Mouse (Mus musculus): Measurements from ENCODE around the gene Dpy19l3. TPM values are rescaled to one million over a fixed set of nuclear protein-coding genes. Genes with fewer than 3 reads are reported as not detected.

Gene Dpy19l3
- 37.2 and 42.7 TPM in 2 replicates for polyA plus RNA-seq (2015; fragmentation: Nextera tagmentation; extraction: Ambion mirVana)

GRCm38 (mm10) chr7:35754033-35754885 lies at the start of gene Dpy19l3:
Dpy19l3 (minus strand) TSS chr7:35754454.
- Histone ChIP-seq H3K36me3 (peaks cover 12% of the 10 kb centered on the region), H3K4me3 (replicated peaks) (peak within 1 kb of the TSS; percentile 91), H3K4me2 (replicated peaks) (peak within 1 kb of the TSS; percentile 98), H3K4me1 (replicated peaks) (peaks cover 18% of the 10 kb centered on the region), H3K9me3 (no peaks in the 10 kb centered on the region), H3K27me3 (peaks cover 4% of the 10 kb centered on the region; the same call in 1 of the 2 replicates), H3K27ac (peak within 1 kb of the TSS; percentile 69), H3K9ac (replicated peaks) (peak within 1 kb of the TSS; percentile 83)
- ATAC-seq, result peak; percentile 98
- WGBS, result under 1% methylated on average over 70 of the region's 70 CpGs

- Histone ChIP-seq H3K4me3 (replicated peaks) (peak within 1 kb of the TSS; percentile 79), H3K36me3 (peaks cover 23% of the 10 kb centered on the region), H3K27ac (peak within 1 kb of the TSS; percentile 91), H3K27me3 (no peaks in the 10 kb centered on the region), H3K9me3 (no peaks in the 10 kb centered on the region), H3K9ac (replicated peaks) (peak within 1 kb of the TSS; percentile 91), H3K4me1 (replicated peaks) (peaks cover 17% of the 10 kb centered on the region), H3K4me2 (replicated peaks) (peak within 1 kb of the TSS; percentile 72)
- WGBS, result 21% methylated on average over 25 of the region's 26 CpGs
- peak; percentile 95 for ATAC-seq
These were observed 48.8 kb upstream of the Dpy19l3 start, which contains the start of gene Zfp507 for GRCm38 (mm10) chr7:35802906-35803595. Zfp507 (minus strand) TSS chr7:35803003.

GRCm38 (mm10) chr7:35802201-35802905 lies 48.1 kb upstream of the Dpy19l3 start:
- Histone ChIP-seq H3K4me3 (replicated peaks) (peak overlapping the region; percentile 79), H3K9ac (replicated peaks) (peak overlapping the region; percentile 91), H3K27ac (peak overlapping the region; percentile 91), H3K9me3 (no peaks in the 10 kb centered on the region), H3K4me1 (replicated peaks) (peaks cover 17% of the 10 kb centered on the region), H3K4me2 (replicated peaks) (peak overlapping the region; percentile 72), H3K36me3 (peaks cover 30% of the 10 kb centered on the region), H3K27me3 (no peaks in the 10 kb centered on the region)
- ATAC-seq, result peak; percentile 92
- WGBS, result under 1% methylated on average over 49 of the region's 49 CpGs

- no peaks in the 10 kb centered on the region for H3K27me3 ChIP-seq
- H3K27ac ChIP-seq, result no peak overlapping the region
- H3K9me3 ChIP-seq, result no peaks in the 10 kb centered on the region
- peaks cover 88% of the 10 kb centered on the region for H3K36me3 ChIP-seq
- H3K4me1 ChIP-seq (replicated peaks), result peaks cover 17% of the 10 kb centered on the region
- no peak for ATAC-seq
- no peak overlapping the region for H3K4me3 ChIP-seq (replicated peaks)
- H3K4me2 ChIP-seq (replicated peaks), result no peak overlapping the region
- 70% methylated on average over 7 of the region's 7 CpGs for WGBS
- H3K9ac ChIP-seq (replicated peaks), result no peak overlapping the region
These were observed 41.9 kb upstream of the Dpy19l3 start for GRCm38 (mm10) chr7:35796123-35796522.

GRCm38 (mm10) chr7:35794145-35794664 lies 40.0 kb upstream of the Dpy19l3 start:
- 89% methylated on average over 12 of the region's 12 CpGs for WGBS
- no peak overlapping the region for H3K4me2 ChIP-seq (replicated peaks)
- H3K36me3 ChIP-seq, result peaks cover 95% of the 10 kb centered on the region
- ATAC-seq, result no peak
- no peak overlapping the region for H3K27ac ChIP-seq
- H3K9me3 ChIP-seq, result no peaks in the 10 kb centered on the region
- H3K9ac ChIP-seq (replicated peaks), result 0 out of 2 replicates have a peak overlapping the region, but pooled peaks have one; percentile 19
- no peaks in the 10 kb centered on the region for H3K27me3 ChIP-seq
- H3K4me3 ChIP-seq (replicated peaks), result no peak overlapping the region
- H3K4me1 ChIP-seq (replicated peaks), result peaks cover 11% of the 10 kb centered on the region; the same call in 1 of the 2 replicates

- no peak overlapping the region for H3K4me3 ChIP-seq (replicated peaks)
- no peak for ATAC-seq
- no peak overlapping the region for H3K9ac ChIP-seq (replicated peaks)
- no peaks in the 10 kb centered on the region for H3K9me3 ChIP-seq
- WGBS, result 94% methylated on average over 12 of the region's 12 CpGs
- no peak overlapping the region for H3K27ac ChIP-seq
- H3K4me2 ChIP-seq (replicated peaks), result no peak overlapping the region
- no peaks in the 10 kb centered on the region for H3K27me3 ChIP-seq
- H3K4me1 ChIP-seq (replicated peaks), result peaks cover 11% of the 10 kb centered on the region; the same call in 1 of the 2 replicates
- H3K36me3 ChIP-seq, result peaks cover 93% of the 10 kb centered on the region
These were observed 38.0 kb upstream of the Dpy19l3 start for GRCm38 (mm10) chr7:35792150-35792848.

- no peak overlapping the region for H3K4me2 ChIP-seq (replicated peaks)
- H3K4me1 ChIP-seq (replicated peaks), result 0 out of 2 replicates have a peak, but pooled peaks cover 4% of the 10 kb centered on the region
- no peak overlapping the region for H3K9ac ChIP-seq (replicated peaks)
- 85% methylated on average over 8 of the region's 8 CpGs for WGBS
- H3K9me3 ChIP-seq, result no peaks in the 10 kb centered on the region
- H3K27me3 ChIP-seq, result no peaks in the 10 kb centered on the region
- H3K36me3 ChIP-seq, result peaks cover 90% of the 10 kb centered on the region
- no peak overlapping the region for H3K4me3 ChIP-seq (replicated peaks)
- no peak overlapping the region for H3K27ac ChIP-seq
- ATAC-seq, result no peak
These were observed 36.7 kb upstream of the Dpy19l3 start for GRCm38 (mm10) chr7:35790926-35791325.

GRCm38 (mm10) chr7:35790201-35790600 lies 35.9 kb upstream of the Dpy19l3 start:
- Histone ChIP-seq H3K4me3 (replicated peaks) (no peak overlapping the region), H3K9me3 (no peaks in the 10 kb centered on the region), H3K4me2 (replicated peaks) (no peak overlapping the region), H3K9ac (replicated peaks) (no peak overlapping the region), H3K36me3 (peaks cover 92% of the 10 kb centered on the region), H3K27ac (no peak overlapping the region), H3K4me1 (replicated peaks) (0 out of 2 replicates have a peak, but pooled peaks cover 4% of the 10 kb centered on the region), H3K27me3 (no peaks in the 10 kb centered on the region)
- ATAC-seq, result no peak
- WGBS, result 82% methylated on average over 8 of the region's 8 CpGs

- Histone ChIP-seq H3K9me3 (no peaks in the 10 kb centered on the region), H3K27me3 (no peaks in the 10 kb centered on the region), H3K4me3 (replicated peaks) (no peak overlapping the region), H3K27ac (no peak overlapping the region), H3K4me1 (replicated peaks) (no peaks in the 10 kb centered on the region), H3K9ac (replicated peaks) (no peak overlapping the region), H3K4me2 (replicated peaks) (no peak overlapping the region), H3K36me3 (peaks cover 71% of the 10 kb centered on the region)
- WGBS, result 92% methylated on average over 4 of the region's 4 CpGs
- no peak for ATAC-seq
These were observed 31.3 kb upstream of the Dpy19l3 start for GRCm38 (mm10) chr7:35785579-35785978.

GRCm38 (mm10) chr7:35782252-35782651 lies 28.0 kb upstream of the Dpy19l3 start:
- no peak overlapping the region for H3K4me3 ChIP-seq (replicated peaks)
- H3K4me1 ChIP-seq (replicated peaks), result no peaks in the 10 kb centered on the region
- H3K4me2 ChIP-seq (replicated peaks), result no peak overlapping the region
- H3K27me3 ChIP-seq, result no peaks in the 10 kb centered on the region
- ATAC-seq, result no peak
- no peaks in the 10 kb centered on the region for H3K9me3 ChIP-seq
- H3K9ac ChIP-seq (replicated peaks), result no peak overlapping the region
- peaks cover 68% of the 10 kb centered on the region for H3K36me3 ChIP-seq
- H3K27ac ChIP-seq, result no peak overlapping the region

GRCm38 (mm10) chr7:35774127-35774526 lies 19.9 kb upstream of the Dpy19l3 start:
- H3K36me3 ChIP-seq, result peaks cover 60% of the 10 kb centered on the region
- no peaks in the 10 kb centered on the region for H3K9me3 ChIP-seq
- no peaks in the 10 kb centered on the region for H3K4me1 ChIP-seq (replicated peaks)
- H3K9ac ChIP-seq (replicated peaks), result no peak overlapping the region
- no peaks in the 10 kb centered on the region for H3K27me3 ChIP-seq
- H3K4me3 ChIP-seq (replicated peaks), result no peak overlapping the region
- no peak overlapping the region for H3K27ac ChIP-seq
- H3K4me2 ChIP-seq (replicated peaks), result no peak overlapping the region
- ATAC-seq, result no peak
- WGBS, result 92% methylated on average over 12 of the region's 12 CpGs
